Mouse (Mus musculus): Measurements from ENCODE around the gene Cpt1c.

DNA sequence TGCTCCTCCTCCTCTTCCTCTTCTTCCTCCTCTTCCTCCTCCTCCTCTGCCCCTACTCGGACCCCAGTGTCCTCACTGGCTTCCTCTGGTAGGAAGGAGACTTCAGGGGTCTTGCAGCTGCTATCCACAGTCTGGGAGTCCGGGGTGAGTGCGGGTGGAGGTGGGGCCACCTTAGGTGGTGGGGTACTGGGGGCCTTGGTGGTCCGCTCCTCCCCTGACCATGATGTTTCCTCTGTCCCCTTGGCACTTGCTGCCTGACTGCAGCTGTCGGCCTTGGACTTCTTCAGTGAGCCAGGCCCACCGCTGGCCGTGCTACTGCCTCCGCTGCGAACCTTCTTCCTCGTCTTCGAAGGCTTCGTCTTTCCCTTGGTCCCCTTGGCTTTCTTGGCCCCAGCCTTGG lies 31.9 kb upstream of the Cpt1c start:
- TF ChIP-seq USF2 (conservative IDR thresholded peaks at IDR 0.05; ENCODE audit: low read depth, low read length) (no peak), GABPA (IDR thresholded peaks at IDR 0.05; ENCODE audit: insufficient replicate concordance, low read depth, low read length) (no peak), ZMIZ1 (IDR thresholded peaks at IDR 0.05; ENCODE audit: low read depth, low read length) (no peak), ZNF384 (IDR thresholded peaks at IDR 0.05; ENCODE audit: low read depth, low read length) (no peak), EP300 (IDR thresholded peaks at IDR 0.05; ENCODE audit: low read length) (no peak), HCFC1 (IDR thresholded peaks at IDR 0.05; ENCODE audit: low read depth, low read length) (no peak), SIN3A (IDR thresholded peaks at IDR 0.05; ENCODE audit: low read length) (no peak), POLR2A (IDR thresholded peaks at IDR 0.05; ENCODE audit: low read depth, low read length) (no peak), MAX (IDR thresholded peaks at IDR 0.05; ENCODE audit: low read length) (no peak), UBTF (IDR thresholded peaks at IDR 0.05; ENCODE audit: low read depth, low read length) (no peak), CTCF (conservative IDR thresholded peaks at IDR 0.05 in 1 of 2, IDR thresholded peaks at IDR 0.05 in 1 of 2; ENCODE audit: low read depth in 2 of 2, low read length in 2 of 2) (no peak), MEF2A (IDR thresholded peaks at IDR 0.05; ENCODE audit: borderline replicate concordance, low read depth, low read length) (no peak), TCF12 (IDR thresholded peaks at IDR 0.05; ENCODE audit: low read depth, low read length) (no peak), E2F4 (IDR thresholded peaks at IDR 0.05; ENCODE audit: insufficient replicate concordance, low read depth, low read length) (no peak)

All from CH12.LX (cell line).